Mouse (Mus musculus): ENCODE measurements around the gene Wiz.

Wiz gene

GRCm38 (mm10) chr17:32389101-32389659 lies at the start of gene Wiz:
Wiz (minus strand) TSS chr17:32389439.
- DNase-seq (ENCODE audit: low spot score), result peak; percentile 98

- DNase-seq (ENCODE audit: low spot score), result no peak
Observed at GRCm38 (mm10) chr17:32437106-32437505, 47.9 kb upstream of the Wiz start.

- DNase-seq (ENCODE audit: low spot score), result no peak
Observed at GRCm38 (mm10) chr17:32435151-32435550, 45.9 kb upstream of the Wiz start.

- DNase-seq (ENCODE audit: low spot score), result no peak
Observed at GRCm38 (mm10) chr17:32434324-32434723, 45.1 kb upstream of the Wiz start.

- no peak for DNase-seq (ENCODE audit: low spot score)
Observed at GRCm38 (mm10) chr17:32431972-32432371, 42.7 kb upstream of the Wiz start.

- no peak for DNase-seq (ENCODE audit: low spot score)
Observed at GRCm38 (mm10) chr17:32426610-32427009, 37.4 kb upstream of the Wiz start.

GRCm38 (mm10) chr17:32424034-32424433 lies 34.8 kb upstream of the Wiz start, which contains the start of gene Pglyrp2:
Pglyrp2 (minus strand) TSS chr17:32424167.
- DNase-seq (ENCODE audit: low spot score), result no peak

GRCm38 (mm10) chr17:32420781-32421180 lies 31.5 kb upstream of the Wiz start:
- no peak for DNase-seq (ENCODE audit: low spot score)

- DNase-seq (ENCODE audit: low spot score), result no peak
Observed at GRCm38 (mm10) chr17:32419989-32420388, 30.8 kb upstream of the Wiz start.

- no peak for DNase-seq (ENCODE audit: low spot score)
Observed at GRCm38 (mm10) chr17:32416771-32417170, 27.5 kb upstream of the Wiz start.

GRCm38 (mm10) chr17:32415417-32416020 lies 26.3 kb upstream of the Wiz start:
- no peak for DNase-seq (ENCODE audit: low spot score)

GRCm38 (mm10) chr17:32411898-32412297 lies 22.7 kb upstream of the Wiz start:
- no peak for DNase-seq (ENCODE audit: low spot score)

GRCm38 (mm10) chr17:32403417-32403816 lies 14.2 kb upstream of the Wiz start, which contains the start of gene Rasal3:
Rasal3 (minus strand) TSS chr17:32403583.
- no peak for DNase-seq (ENCODE audit: low spot score)

- DNase-seq (ENCODE audit: low spot score), result no peak
Observed at GRCm38 (mm10) chr17:32402779-32403157, 13.5 kb upstream of the Wiz start.

- DNase-seq (ENCODE audit: low spot score), result no peak
Observed at GRCm38 (mm10) chr17:32402011-32402778, 13.0 kb upstream of the Wiz start.

GRCm38 (mm10) chr17:32396266-32396665 lies 7.0 kb upstream of the Wiz start:
- peak; percentile 42 for DNase-seq (ENCODE audit: low spot score)

- DNase-seq (ENCODE audit: low spot score), result peak; percentile 38
Observed at GRCm38 (mm10) chr17:32393944-32394343, 4.7 kb upstream of the Wiz start.

GRCm38 (mm10) chr17:32388370-32389100 lies 704 bp downstream of the Wiz start:
- DNase-seq (ENCODE audit: low spot score), result peak; percentile 65

- peak; percentile 38 for DNase-seq (ENCODE audit: low spot score)
Observed at GRCm38 (mm10) chr17:32387986-32388369, 1.3 kb downstream of the Wiz start.

- peak; percentile 51 for DNase-seq (ENCODE audit: low spot score)
Observed at GRCm38 (mm10) chr17:32386659-32387432, 2.4 kb downstream of the Wiz start.

- peak; percentile 34 for DNase-seq (ENCODE audit: low spot score)
Observed at GRCm38 (mm10) chr17:32383661-32384060, 5.6 kb downstream of the Wiz start.

GRCm38 (mm10) chr17:32382576-32382975 lies 6.7 kb downstream of the Wiz start:
- DNase-seq (ENCODE audit: low spot score), result peak; percentile 37

Data from testis, postnatal 10 days (tissue).